In the genomic region with DNA sequence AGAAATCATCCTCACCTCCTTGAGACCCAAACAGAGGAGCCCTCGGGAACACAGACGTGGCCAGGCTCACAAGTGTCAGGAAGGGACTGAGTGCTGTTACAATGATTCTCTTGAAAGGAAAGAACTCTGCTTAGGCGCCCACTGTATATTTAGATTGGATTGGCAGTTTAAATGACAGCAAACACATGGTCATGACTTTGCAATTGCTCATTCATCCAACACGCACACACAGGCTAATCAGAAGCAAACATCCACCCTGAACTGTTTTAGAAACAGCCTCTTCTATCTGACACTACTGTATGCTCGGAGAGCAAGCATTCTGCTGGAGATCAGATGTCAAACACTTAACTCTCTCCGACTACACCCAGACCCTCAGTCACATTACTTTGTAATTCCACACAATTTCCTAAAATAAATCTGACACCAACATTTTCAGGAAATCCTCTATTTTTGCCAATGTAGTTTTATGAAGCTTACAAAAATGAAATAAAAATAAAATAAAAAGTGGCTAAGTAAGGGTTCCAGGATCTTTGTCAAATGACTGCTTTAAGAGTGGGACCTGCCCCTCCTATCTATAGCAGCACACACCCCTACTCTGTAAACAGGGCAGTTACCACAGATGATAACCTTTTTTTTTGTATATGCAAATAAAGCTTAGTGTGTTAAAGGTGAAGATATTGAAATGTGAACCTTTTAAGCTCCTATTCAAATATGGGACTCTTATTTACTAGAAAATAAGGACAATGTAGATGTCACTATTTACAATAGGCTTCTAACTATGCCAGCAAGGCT, we compare ENCODE assay signal across 11 mouse cellular contexts.
DNase-seq lines count a peak whose midpoint lies in the region; ATAC-seq and TF ChIP-seq lines count a peak whose summit lies in the region.
"Had no signal": no experiment of that assay in that cellular context is flagged by ENCODE, and none has a peak within 500 bp of the region (broad histone marks: within the 10 kb centered on the region; RNA-seq: fewer than 3 reads in every experiment).

No protein-coding gene starts in this region.

- TF ChIP-seq CTCF in heart, postnatal 0 days (IDR thresholded peaks at IDR 0.05; ENCODE audit: low read depth) = no peak
- no peak for TF ChIP-seq CTCF in cerebellum, adult 2 months (IDR thresholded peaks at IDR 0.05; ENCODE audit: borderline replicate concordance, insufficient read depth, low read depth, low read length)

- H3K9ac ChIP-seq in heart, postnatal 0 days (replicated peaks; ENCODE audit: low read depth, low read length) = no peak overlapping the region

- ATAC-seq in heart, postnatal 0 days (ENCODE audit: insufficient read depth, low read depth) = no peak; the same call in 1 of the 2 replicates
- peak; percentile 88 for ATAC-seq in erythroid progenitor cell, adult 5-6 weeks (replicated peaks; ENCODE audit: low FRiP score, poor library complexity, severe bottlenecking)
- ATAC-seq in megakaryocyte, adult 5-6 weeks (ENCODE audit: poor library complexity, severe bottlenecking) = peak; percentile 59

- H3K9me3 ChIP-seq in heart, postnatal 0 days (replicated peaks; ENCODE audit: control insufficient read depth, low read length) = no peaks in the 10 kb centered on the region

- WGBS in heart, postnatal 0 days = 11% methylated on average over 6 of the region's 6 CpGs
- 57% methylated on average over 6 of the region's 6 CpGs for WGBS in cerebellum, adult 2 months

- H3K4me1 ChIP-seq in heart, postnatal 0 days (ENCODE audit: control insufficient read depth, insufficient read depth) = peaks cover 22% of the 10 kb centered on the region
- peaks cover 8% of the 10 kb centered on the region; the same call in 1 of the 2 replicates for H3K4me1 ChIP-seq in cerebellum, adult 2 months (ENCODE audit: control insufficient read depth, insufficient read depth, low read length)

- no peak for TF ChIP-seq EP300 in heart, postnatal 0 days (IDR thresholded peaks at IDR 0.05; ENCODE audit: low read depth)

- TF ChIP-seq POLR2A in cerebellum, adult 2 months (IDR thresholded peaks at IDR 0.05; ENCODE audit: borderline replicate concordance, insufficient read depth, low read length) = no peak

- no peak for DNase-seq in heart, postnatal 0 days (ENCODE audit: low spot score)
- DNase-seq in heart, postnatal 4 days = no peak
- DNase-seq in brain, adult 2 months (ENCODE audit: low read depth, low spot score) = peak; percentile 33
- DNase-seq in thymus, postnatal 0 days (ENCODE audit: low spot score) = no peak
- DNase-seq in cerebellum, adult 2 months = no peak
- no peak for DNase-seq in B cell, adult 2 months
- DNase-seq: cerebellum, postnatal 36 days; lung, adult 2 months; right cerebral cortex, postnatal 25 days had no signal

- no peaks in the 10 kb centered on the region for H3K27me3 ChIP-seq in heart, postnatal 0 days (ENCODE audit: control insufficient read depth, insufficient read depth, low read length)
- H3K27me3 ChIP-seq in cerebellum, adult 2 months (ENCODE audit: control insufficient read depth, insufficient read depth, low read length) = no peaks in the 10 kb centered on the region

- no peak overlapping the region for H3K4me3 ChIP-seq in heart, postnatal 0 days (ENCODE audit: low read depth, low read length)
- no peak overlapping the region for H3K4me3 ChIP-seq in cerebellum, adult 2 months (replicated peaks; ENCODE audit: insufficient read depth, low read depth, low read length)

- no peaks in the 10 kb centered on the region for H3K36me3 ChIP-seq in heart, postnatal 0 days (replicated peaks; ENCODE audit: control insufficient read depth, insufficient read depth, low read length)

- peak overlapping the region; percentile 28; the same call in 1 of the 2 replicates for H3K4me2 ChIP-seq in heart, postnatal 0 days (ENCODE audit: low read depth, low read length)

- peak overlapping the region; percentile 56 for H3K27ac ChIP-seq in heart, postnatal 0 days (ENCODE audit: low read depth)
- no peak overlapping the region for H3K27ac ChIP-seq in cerebellum, adult 2 months (ENCODE audit: insufficient read depth, low read length)
